Mouse (Mus musculus) liver, embryonic 14.5 days (tissue): ENCODE results near the gene Mtmr12.

ENCODE experiments used
- CTCF ChIP-seq: IDR thresholded peaks from 2 replicates; pipeline ENCODE4 v1.5.1; 2016; ENCODE audit warnings: antibody characterized with exemption, low read depth, control low read depth
- EP300 ChIP-seq: IDR thresholded peaks from 2 replicates; pipeline ENCODE4 v1.6.1; 2016; ENCODE audit warnings: antibody characterized with exemption, low read depth

DNA sequence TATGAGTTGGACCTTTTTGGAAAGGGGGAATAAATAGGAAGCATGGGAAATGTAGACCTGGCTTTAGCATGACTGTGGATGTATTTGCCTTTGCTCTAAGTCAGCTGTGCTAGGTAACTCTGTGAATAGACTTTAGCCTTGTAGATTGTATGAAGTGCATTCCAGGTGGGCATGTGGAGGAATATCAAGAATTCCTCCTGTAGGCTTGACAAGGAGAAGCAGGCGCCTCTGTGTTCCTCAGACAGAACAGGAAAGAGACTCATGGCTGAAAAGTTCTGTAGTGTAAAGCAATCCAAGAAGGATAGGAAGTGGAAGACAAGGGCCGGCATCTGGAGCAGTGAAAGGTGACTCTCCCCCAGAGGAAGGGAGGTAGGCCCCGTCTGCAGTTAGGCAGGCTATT, 58.2 kb downstream of the Mtmr12 start:
- TF ChIP-seq CTCF (no peak), EP300 (no peak)
